Mouse (Mus musculus) heart, adult 2 months (tissue): ENCODE measurements around the gene Slc30a2.

Experiments
- CTCF ChIP-seq: fragments of 200-600 bp; IDR thresholded peaks from 2 replicates; pipeline ENCODE4 v1.8.1; 2022; ENCODE audit warnings: antibody characterized with exemption, mild to moderate bottlenecking, moderate library complexity
- EP300 ChIP-seq: fragments of 200-500 bp; IDR thresholded peaks from 2 replicates; pipeline ENCODE4 v1.6.1; 2011; ENCODE audit warnings: low read depth, low read length, control low read depth; ENCODE audit not compliant: insufficient read depth
- POLR2A ChIP-seq: fragments of 200-500 bp; IDR thresholded peaks from 2 replicates; pipeline ENCODE4 v1.6.1; 2011; ENCODE audit warnings: mild to moderate bottlenecking, low read depth, low read length, control low read depth; ENCODE audit not compliant: insufficient read depth

- TF ChIP-seq CTCF (no peak), EP300 (no peak), POLR2A (no peak)
Observed at GRCm38 (mm10) chr4:134370649-134371221, 27.8 kb downstream of the Slc30a2 start.
